Mouse (Mus musculus): ENCODE results near the gene Cdh4.

The Cdh4 gene

DNA sequence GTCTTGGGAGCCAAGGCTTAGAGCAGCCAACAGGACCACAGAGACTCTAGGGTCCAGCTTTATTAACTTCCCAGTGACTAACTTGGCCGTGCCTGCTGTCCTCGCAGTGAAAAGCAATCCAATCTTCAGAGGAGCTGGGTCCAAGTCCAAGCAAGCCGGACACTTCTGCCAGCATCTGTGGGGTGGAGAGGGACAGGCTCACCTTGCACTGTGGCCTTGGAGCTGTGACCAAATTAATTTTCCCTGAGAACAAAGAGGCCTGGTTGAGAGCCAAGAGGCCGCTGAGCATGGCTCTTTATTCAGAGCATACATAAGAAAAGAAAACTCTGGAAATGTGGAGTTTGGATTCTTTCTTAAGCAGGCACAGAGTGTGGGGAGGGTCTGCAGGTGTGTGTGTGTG lies 152.8 kb downstream of the Cdh4 start:
- Histone ChIP-seq H3K36me3 (ENCODE audit: insufficient read depth, low read length) (no peaks in the 10 kb centered on the region), H3K27me3 (ENCODE audit: insufficient read depth, low read length) (no peaks in the 10 kb centered on the region; the same call in 1 of the 2 replicates), H3K4me3 (replicated peaks; ENCODE audit: low read length) (no peak overlapping the region), H3K4me1 (replicated peaks; ENCODE audit: low read depth, low read length) (peaks cover 27% of the 10 kb centered on the region), H3K9me3 (ENCODE audit: low read length) (no peaks in the 10 kb centered on the region)
- TF ChIP-seq CTCF (conservative IDR thresholded peaks at IDR 0.05; ENCODE audit: low read length) (no peak), POU5F1 (IDR thresholded peaks at IDR 0.05; ENCODE audit: borderline replicate concordance, low read length) (no peak), NANOG (IDR thresholded peaks at IDR 0.05; ENCODE audit: borderline replicate concordance, low read length) (no peak)

DNA sequence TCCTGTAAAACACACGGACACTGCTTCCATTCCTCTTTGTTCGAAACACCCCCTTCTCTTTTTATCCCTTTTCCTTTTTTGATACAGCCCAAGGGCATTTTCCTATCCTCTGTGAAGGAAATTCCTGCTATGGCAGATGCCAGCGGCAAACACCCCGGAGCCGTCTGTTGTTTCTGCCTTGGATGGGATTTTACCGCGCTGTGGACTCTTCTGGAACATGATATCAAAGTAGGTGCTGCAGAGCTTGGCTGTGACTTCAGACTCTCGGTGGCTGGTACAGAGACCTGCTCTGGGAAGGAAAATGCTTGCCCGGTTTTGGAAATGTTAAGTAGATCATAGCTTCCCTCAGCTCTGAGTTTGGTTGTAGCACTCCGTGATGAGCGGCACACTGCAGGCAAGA lies 156.7 kb downstream of the Cdh4 start:
- H3K9me3 ChIP-seq (ENCODE audit: low read length): no peaks in the 10 kb centered on the region
- peaks cover 14% of the 10 kb centered on the region; the same call in 1 of the 2 replicates for H3K27me3 ChIP-seq (ENCODE audit: insufficient read depth, low read length)
- H3K36me3 ChIP-seq (ENCODE audit: insufficient read depth, low read length): no peaks in the 10 kb centered on the region
- no peak overlapping the region for H3K4me3 ChIP-seq (replicated peaks; ENCODE audit: low read length)
- TF ChIP-seq CTCF (conservative IDR thresholded peaks at IDR 0.05; ENCODE audit: low read length) (no peak), POU5F1 (IDR thresholded peaks at IDR 0.05; ENCODE audit: borderline replicate concordance, low read length) (no peak), NANOG (IDR thresholded peaks at IDR 0.05; ENCODE audit: borderline replicate concordance, low read length) (no peak)
- peaks cover 6% of the 10 kb centered on the region; the same call in 1 of the 2 replicates for H3K4me1 ChIP-seq (replicated peaks; ENCODE audit: low read depth, low read length)

DNA sequence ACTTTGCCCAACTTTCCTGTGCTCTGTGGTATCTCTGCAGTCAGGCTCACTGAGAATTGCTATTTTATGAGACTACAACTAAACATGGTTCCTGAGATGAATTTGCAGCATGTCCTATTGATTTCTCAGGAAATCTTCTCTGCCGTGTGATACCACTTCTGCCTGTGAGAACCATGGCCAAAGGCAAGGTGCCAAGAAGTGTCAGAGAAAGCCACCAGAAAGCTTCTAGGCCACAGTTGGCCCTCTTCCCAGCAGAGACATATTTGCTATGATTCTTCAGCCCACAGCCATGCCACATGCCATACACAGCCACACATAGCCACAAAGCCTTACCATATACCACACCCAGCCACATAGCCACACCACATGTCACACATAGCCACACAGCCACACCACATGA lies 157.7 kb downstream of the Cdh4 start:
- TF ChIP-seq CTCF (conservative IDR thresholded peaks at IDR 0.05; ENCODE audit: low read length) (no peak), POU5F1 (IDR thresholded peaks at IDR 0.05; ENCODE audit: borderline replicate concordance, low read length) (no peak), NANOG (IDR thresholded peaks at IDR 0.05; ENCODE audit: borderline replicate concordance, low read length) (no peak)
- H3K36me3 ChIP-seq (ENCODE audit: insufficient read depth, low read length): no peaks in the 10 kb centered on the region
- no peaks in the 10 kb centered on the region for H3K9me3 ChIP-seq (ENCODE audit: low read length)
- peaks cover 18% of the 10 kb centered on the region for H3K27me3 ChIP-seq (ENCODE audit: insufficient read depth, low read length)
- H3K4me3 ChIP-seq (replicated peaks; ENCODE audit: low read length): no peak overlapping the region
- H3K4me1 ChIP-seq (replicated peaks; ENCODE audit: low read depth, low read length): no peaks in the 10 kb centered on the region

DNA sequence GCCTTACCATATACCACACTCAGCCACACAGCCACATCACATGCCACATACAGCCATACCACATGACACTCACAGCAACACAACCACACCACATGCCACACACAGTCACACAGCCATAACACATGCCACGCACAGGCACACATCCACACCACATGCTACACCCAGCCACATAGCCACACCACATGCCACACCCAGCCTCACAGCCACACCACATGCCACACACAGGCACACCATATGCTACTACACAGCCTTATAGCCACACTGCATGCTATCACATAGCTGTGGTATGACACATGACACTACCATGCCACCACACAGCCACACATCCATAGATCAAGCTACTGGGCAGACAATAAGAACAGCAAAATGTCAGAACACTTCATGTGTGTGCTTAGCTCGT lies 158.1 kb downstream of the Cdh4 start:
- peaks cover 18% of the 10 kb centered on the region for H3K27me3 ChIP-seq (ENCODE audit: insufficient read depth, low read length)
- H3K9me3 ChIP-seq (ENCODE audit: low read length): no peaks in the 10 kb centered on the region
- H3K4me1 ChIP-seq (replicated peaks; ENCODE audit: low read depth, low read length): no peaks in the 10 kb centered on the region
- TF ChIP-seq NANOG (IDR thresholded peaks at IDR 0.05; ENCODE audit: borderline replicate concordance, low read length) (no peak), CTCF (conservative IDR thresholded peaks at IDR 0.05; ENCODE audit: low read length) (no peak), POU5F1 (IDR thresholded peaks at IDR 0.05; ENCODE audit: borderline replicate concordance, low read length) (no peak)
- no peak overlapping the region for H3K4me3 ChIP-seq (replicated peaks; ENCODE audit: low read length)
- no peaks in the 10 kb centered on the region for H3K36me3 ChIP-seq (ENCODE audit: insufficient read depth, low read length)

DNA sequence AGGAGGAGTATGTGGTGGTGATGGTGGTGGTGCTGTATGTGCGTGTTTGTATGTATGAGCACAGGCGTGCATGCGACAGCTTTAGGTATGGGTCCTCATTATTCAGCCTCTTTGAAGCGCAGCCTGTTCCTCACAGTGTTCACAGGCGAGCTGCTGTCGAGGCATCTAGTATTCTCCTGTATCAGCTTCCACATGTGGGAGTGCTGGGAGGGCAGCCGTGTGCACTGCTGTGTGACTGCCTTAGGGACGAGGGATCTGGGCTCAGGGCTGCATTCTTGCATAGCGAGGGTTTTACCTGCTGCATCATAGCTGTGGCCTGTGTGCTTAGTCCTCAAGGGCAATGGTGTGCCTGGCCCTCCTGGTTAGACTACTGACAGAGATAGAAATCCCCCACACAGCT lies 158.9 kb downstream of the Cdh4 start:
- no peaks in the 10 kb centered on the region for H3K4me1 ChIP-seq (replicated peaks; ENCODE audit: low read depth, low read length)
- H3K27me3 ChIP-seq (ENCODE audit: insufficient read depth, low read length): peaks cover 18% of the 10 kb centered on the region
- H3K9me3 ChIP-seq (ENCODE audit: low read length): no peaks in the 10 kb centered on the region
- H3K36me3 ChIP-seq (ENCODE audit: insufficient read depth, low read length): no peaks in the 10 kb centered on the region
- TF ChIP-seq CTCF (conservative IDR thresholded peaks at IDR 0.05; ENCODE audit: low read length): no peak
- H3K4me3 ChIP-seq (replicated peaks; ENCODE audit: low read length): no peak overlapping the region

DNA sequence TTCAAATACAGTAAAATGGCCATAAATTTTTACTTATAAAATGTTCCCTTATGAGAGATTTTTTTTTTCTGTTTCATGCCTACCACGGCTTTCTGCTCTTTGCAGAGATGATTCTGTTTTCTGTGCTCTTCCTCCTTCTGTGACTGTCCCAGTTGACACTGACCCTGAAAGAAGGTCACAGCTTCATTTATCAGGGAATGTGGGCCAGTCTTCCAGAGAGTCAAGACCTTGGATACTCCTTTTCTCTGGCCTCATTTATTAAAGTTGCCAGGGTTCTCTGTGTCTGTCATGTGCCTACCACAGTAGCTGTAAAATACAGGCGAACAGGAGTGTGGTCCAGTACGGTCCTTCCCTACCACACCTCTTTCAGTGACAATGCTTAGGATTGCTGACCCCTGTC lies 162.5 kb downstream of the Cdh4 start:
- Histone ChIP-seq H3K4me3 (replicated peaks; ENCODE audit: low read length) (no peak overlapping the region), H3K4me1 (replicated peaks; ENCODE audit: low read depth, low read length) (no peaks in the 10 kb centered on the region), H3K27me3 (ENCODE audit: insufficient read depth, low read length) (peaks cover 18% of the 10 kb centered on the region), H3K36me3 (ENCODE audit: insufficient read depth, low read length) (no peaks in the 10 kb centered on the region), H3K9me3 (ENCODE audit: low read length) (no peaks in the 10 kb centered on the region)
- TF ChIP-seq POU5F1 (IDR thresholded peaks at IDR 0.05; ENCODE audit: borderline replicate concordance, low read length) (no peak), NANOG (IDR thresholded peaks at IDR 0.05; ENCODE audit: borderline replicate concordance, low read length) (no peak), CTCF (conservative IDR thresholded peaks at IDR 0.05; ENCODE audit: low read length) (no peak)

DNA sequence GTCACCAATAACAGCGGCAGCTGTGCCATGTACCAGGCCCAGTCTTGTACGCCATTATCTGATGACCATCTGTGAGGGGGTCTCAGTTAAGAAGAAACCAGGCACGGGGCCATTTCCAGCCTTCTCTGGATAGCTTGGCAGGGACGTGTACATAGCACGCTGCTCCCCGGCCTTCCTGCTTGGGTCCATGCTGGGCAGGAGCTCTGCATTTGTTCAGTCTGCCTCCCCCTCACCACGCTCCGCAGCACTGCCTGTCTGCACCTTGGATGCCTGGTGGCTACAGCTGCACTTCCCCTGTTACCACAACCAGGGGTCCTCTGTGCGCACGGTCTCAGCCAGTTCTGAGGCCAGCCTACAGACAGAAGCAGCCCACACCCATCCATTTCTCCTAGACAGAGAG lies 163.0 kb downstream of the Cdh4 start:
- Histone ChIP-seq H3K4me1 (replicated peaks; ENCODE audit: low read depth, low read length) (no peaks in the 10 kb centered on the region), H3K9me3 (ENCODE audit: low read length) (no peaks in the 10 kb centered on the region), H3K4me3 (replicated peaks; ENCODE audit: low read length) (no peak overlapping the region), H3K36me3 (ENCODE audit: insufficient read depth, low read length) (no peaks in the 10 kb centered on the region), H3K27me3 (ENCODE audit: insufficient read depth, low read length) (peaks cover 18% of the 10 kb centered on the region)
- no peak for TF ChIP-seq POU5F1 (IDR thresholded peaks at IDR 0.05; ENCODE audit: borderline replicate concordance, low read length)
- no peak for TF ChIP-seq NANOG (IDR thresholded peaks at IDR 0.05; ENCODE audit: borderline replicate concordance, low read length)
- no peak for TF ChIP-seq CTCF (conservative IDR thresholded peaks at IDR 0.05; ENCODE audit: low read length)

DNA sequence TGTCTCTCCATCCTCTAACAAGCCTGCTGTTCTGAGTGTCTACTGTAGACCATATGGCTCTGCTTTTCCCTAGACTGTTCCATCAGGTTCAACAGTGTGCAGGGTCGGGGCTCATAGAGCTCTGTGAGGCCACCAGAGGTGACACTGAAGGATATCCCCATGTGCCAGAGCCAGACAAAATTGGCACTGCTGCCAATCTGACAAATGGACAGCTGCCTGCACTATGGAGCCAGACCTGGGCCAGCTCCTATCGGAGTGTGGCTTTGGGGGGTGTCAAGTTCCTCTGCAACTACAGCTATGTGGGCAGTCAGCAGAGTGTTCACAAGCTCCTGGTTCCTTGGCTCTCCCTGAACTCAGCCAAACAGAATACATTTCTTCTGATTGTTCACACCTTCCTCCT lies 164.1 kb downstream of the Cdh4 start:
- Histone ChIP-seq H3K27me3 (ENCODE audit: insufficient read depth, low read length) (peaks cover 15% of the 10 kb centered on the region), H3K4me1 (replicated peaks; ENCODE audit: low read depth, low read length) (no peaks in the 10 kb centered on the region), H3K4me3 (replicated peaks; ENCODE audit: low read length) (no peak overlapping the region), H3K9me3 (ENCODE audit: low read length) (0 out of 2 replicates have a peak, but pooled peaks cover under 1% of the 10 kb centered on the region), H3K36me3 (ENCODE audit: insufficient read depth, low read length) (no peaks in the 10 kb centered on the region)
- TF ChIP-seq POU5F1 (IDR thresholded peaks at IDR 0.05; ENCODE audit: borderline replicate concordance, low read length) (no peak), NANOG (IDR thresholded peaks at IDR 0.05; ENCODE audit: borderline replicate concordance, low read length) (no peak), CTCF (conservative IDR thresholded peaks at IDR 0.05; ENCODE audit: low read length) (no peak)

DNA sequence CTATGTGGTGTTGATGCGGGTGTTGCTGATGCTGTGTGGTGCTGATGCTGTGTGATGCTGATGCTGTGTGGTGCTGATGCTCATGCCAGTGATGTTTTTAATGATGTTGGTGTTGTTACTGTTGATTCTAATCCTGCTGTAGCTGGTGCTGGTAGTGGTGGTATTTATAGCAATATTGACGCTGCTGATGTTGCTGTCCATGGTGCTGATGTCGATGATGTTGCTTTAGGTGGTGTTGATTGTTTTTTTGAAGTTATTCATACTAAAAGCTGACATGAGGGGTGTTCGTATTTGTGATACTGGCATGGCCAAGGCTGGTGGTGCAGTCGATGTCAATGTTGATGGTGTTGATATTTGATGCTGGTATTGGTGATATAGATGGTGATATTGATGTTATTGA lies 173.7 kb downstream of the Cdh4 start:
- TF ChIP-seq POU5F1 (IDR thresholded peaks at IDR 0.05; ENCODE audit: borderline replicate concordance, low read length) (no peak), CTCF (conservative IDR thresholded peaks at IDR 0.05; ENCODE audit: low read length) (no peak), NANOG (IDR thresholded peaks at IDR 0.05; ENCODE audit: borderline replicate concordance, low read length) (no peak)

More for the DNA sequence above, 173.7 kb downstream of the Cdh4 start:
- Histone ChIP-seq H3K9me3 (ENCODE audit: low read length) (peaks cover 27% of the 10 kb centered on the region), H3K36me3 (ENCODE audit: insufficient read depth, low read length) (no peaks in the 10 kb centered on the region), H3K4me1 (replicated peaks; ENCODE audit: low read depth, low read length) (peaks cover 4% of the 10 kb centered on the region), H3K4me3 (replicated peaks; ENCODE audit: low read length) (no peak overlapping the region), H3K27me3 (ENCODE audit: insufficient read depth, low read length) (no peaks in the 10 kb centered on the region; the same call in 1 of the 2 replicates)

Measured in E14TG2a.4 (cell line).